Mouse (Mus musculus) embryo, embryonic 10 days (tissue): ENCODE results near the gene Il12rb1.

Experiments
- DNase-seq: peaks from one replicate; pipeline ENCODE4 v3.0.0-alpha.2; 2015; ENCODE audit warnings: low spot score

Il12rb1 gene

GRCm38 (mm10) chr8:70851837-70852236 is 43.6 kb downstream of the Il12rb1 start:
- no peak for DNase-seq

GRCm38 (mm10) chr8:70852595-70853231 is 44.5 kb downstream of the Il12rb1 start:
- DNase-seq: no peak

- DNase-seq: no peak
Measured at GRCm38 (mm10) chr8:70853863-70854262, 45.6 kb downstream of the Il12rb1 start.

DNA sequence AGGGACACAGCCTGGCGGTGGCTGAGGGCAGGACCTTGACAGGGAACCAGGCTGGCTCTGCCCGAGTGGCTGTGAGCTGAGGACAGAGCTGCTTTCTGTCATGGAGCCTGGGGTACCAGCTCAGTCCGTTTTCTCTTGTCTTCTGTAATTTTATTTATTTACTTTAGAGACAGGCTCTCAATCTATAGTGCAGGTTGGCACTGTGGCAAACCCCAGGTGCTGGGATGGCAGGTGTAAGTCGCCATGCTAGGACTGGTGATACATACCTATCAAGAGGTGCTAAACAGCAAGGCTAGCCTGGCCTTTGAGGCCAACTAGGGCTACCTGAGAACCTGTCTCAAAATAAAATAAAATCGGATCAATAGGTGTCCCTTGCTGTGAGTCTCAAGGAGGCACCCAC is 47.8 kb downstream of the Il12rb1 start:
- DNase-seq: no peak

- peak; percentile 69 for DNase-seq
Measured at GRCm38 (mm10) chr8:70856541-70857197, 48.4 kb downstream of the Il12rb1 start.

GRCm38 (mm10) chr8:70857516-70857915 is 49.3 kb downstream of the Il12rb1 start:
- DNase-seq: no peak

GRCm38 (mm10) chr8:70862824-70863641 is 54.8 kb downstream of the Il12rb1 start, which contains the start of gene Kcnn1:
Gene Kcnn1, minus strand, starts transcription at chr8:70863258.
- peak; percentile 52 for DNase-seq

DNA sequence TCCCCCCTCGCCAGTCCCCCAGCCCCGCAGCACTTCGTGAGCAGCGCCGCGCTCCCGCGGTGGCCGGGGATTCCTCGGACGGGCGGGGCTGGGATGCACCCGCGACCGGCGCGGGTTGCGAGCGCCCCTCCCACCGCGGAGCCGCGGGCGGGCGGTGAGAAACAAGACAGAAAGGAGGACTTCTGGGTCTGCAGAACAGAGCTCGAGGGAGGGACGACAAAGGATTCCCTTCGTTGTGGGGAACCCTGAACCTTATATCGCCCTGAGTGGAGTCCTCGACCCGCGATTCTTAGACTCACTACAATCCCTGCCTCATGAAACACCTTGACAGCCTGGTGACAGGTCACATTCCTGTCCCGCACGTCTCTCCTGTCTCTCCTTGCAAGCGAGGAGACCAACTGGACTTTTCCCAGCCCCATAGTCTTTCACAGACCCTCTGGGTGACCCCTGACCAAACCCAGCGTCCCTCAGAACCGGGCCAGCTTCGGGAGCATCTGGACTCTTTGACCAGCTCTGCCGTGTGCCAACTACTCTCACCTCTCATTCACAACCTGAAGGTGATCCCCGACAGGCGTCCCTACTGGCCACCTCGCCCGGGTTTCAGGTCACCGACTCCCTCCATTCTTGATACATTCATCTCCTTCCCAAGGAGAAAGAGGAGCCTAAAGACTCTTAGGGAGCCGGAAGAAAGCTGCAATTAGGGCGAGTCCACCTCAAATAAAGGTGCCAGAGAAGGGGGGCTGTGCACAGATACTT is 55.9 kb downstream of the Il12rb1 start:
- DNase-seq: peak; percentile 45

- DNase-seq: peak; percentile 83
Measured at GRCm38 (mm10) chr8:70864712-70865221, 56.5 kb downstream of the Il12rb1 start.

GRCm38 (mm10) chr8:70865350-70866000 is 57.2 kb downstream of the Il12rb1 start:
- DNase-seq: peak; percentile 100

GRCm38 (mm10) chr8:70866001-70866520 is 57.8 kb downstream of the Il12rb1 start:
- peak; percentile 43 for DNase-seq

DNA sequence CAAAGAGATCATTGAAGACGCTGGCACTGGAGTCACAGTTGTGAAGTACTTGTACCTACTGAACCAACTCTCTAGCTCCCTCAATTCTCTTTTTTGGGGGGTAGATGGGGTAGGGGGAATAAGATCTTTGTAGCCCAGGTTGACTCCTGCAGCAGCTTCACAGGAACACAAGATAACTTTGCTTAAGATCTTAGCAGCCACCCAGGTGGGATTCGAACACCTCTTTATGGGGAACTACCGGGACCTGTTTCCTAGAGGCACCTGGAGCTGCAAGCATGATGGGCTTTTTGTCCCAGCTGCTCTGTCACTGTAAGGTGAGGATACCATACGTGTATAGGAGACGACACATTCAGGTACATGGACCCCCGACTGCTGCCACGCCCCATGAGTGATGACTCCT is 58.3 kb downstream of the Il12rb1 start:
- no peak for DNase-seq

GRCm38 (mm10) chr8:70868559-70869198 is 60.4 kb downstream of the Il12rb1 start:
- peak; percentile 75 for DNase-seq

DNA sequence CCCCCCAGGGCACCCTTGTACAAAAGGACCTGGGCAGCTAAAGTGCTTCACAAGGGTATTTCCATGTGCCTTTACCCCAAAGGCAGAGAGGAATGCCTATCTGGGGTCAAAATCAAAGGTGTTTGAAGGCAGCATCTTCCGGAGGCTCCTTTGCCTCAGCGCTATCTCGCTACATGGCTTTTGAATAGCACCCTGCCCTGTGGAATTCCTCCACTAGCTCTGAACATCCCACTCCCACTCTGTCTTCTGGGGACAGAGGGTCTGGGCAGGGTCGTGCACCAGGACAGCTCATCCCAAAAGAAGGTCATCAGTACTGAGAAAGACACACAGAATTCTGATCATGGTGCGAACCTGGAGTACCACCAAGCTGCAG is 60.9 kb downstream of the Il12rb1 start:
- no peak for DNase-seq

- DNase-seq: peak; percentile 91
Measured at GRCm38 (mm10) chr8:70869601-70870041, 61.4 kb downstream of the Il12rb1 start.
